Mouse (Mus musculus): ENCODE results near the gene Pgghg.

- TF ChIP-seq POLR2A (IDR thresholded peaks at IDR 0.05; ENCODE audit: low read depth, low read length): no peak
- TF ChIP-seq ETS1 (conservative IDR thresholded peaks at IDR 0.05; ENCODE audit: low read depth, low read length): no peak
- no peak for TF ChIP-seq GABPA (IDR thresholded peaks at IDR 0.05; ENCODE audit: insufficient replicate concordance, low read depth, low read length)
- TF ChIP-seq CHD1 (IDR thresholded peaks at IDR 0.05; ENCODE audit: low read depth, low read length): no peak
- no peak for TF ChIP-seq EP300 (IDR thresholded peaks at IDR 0.05; ENCODE audit: low read length)
- TF ChIP-seq SIN3A (IDR thresholded peaks at IDR 0.05; ENCODE audit: low read length): no peak
- TF ChIP-seq TBP (conservative IDR thresholded peaks at IDR 0.05; ENCODE audit: low read depth, low read length): no peak
- no peak for TF ChIP-seq NELFE (IDR thresholded peaks at IDR 0.05; ENCODE audit: low read depth, low read length)
These were observed 18.1 kb downstream of the Pgghg start for GRCm38 (mm10) chr7:140959181-140959901.
